Mouse (Mus musculus) lung, postnatal 25 days (tissue): Measurements from ENCODE around the gene Pnpla5.
"Not testable (repeated sequence)": the region's sequence is repeated elsewhere in the genome, so short reads cannot be mapped to it uniquely, and the experiment has no call there.

Experiments used
- DNase-seq: peaks from one replicate; pipeline ENCODE4 v3.0.0; 2022; ENCODE audit warnings: low spot score

Pnpla5 gene

DNA sequence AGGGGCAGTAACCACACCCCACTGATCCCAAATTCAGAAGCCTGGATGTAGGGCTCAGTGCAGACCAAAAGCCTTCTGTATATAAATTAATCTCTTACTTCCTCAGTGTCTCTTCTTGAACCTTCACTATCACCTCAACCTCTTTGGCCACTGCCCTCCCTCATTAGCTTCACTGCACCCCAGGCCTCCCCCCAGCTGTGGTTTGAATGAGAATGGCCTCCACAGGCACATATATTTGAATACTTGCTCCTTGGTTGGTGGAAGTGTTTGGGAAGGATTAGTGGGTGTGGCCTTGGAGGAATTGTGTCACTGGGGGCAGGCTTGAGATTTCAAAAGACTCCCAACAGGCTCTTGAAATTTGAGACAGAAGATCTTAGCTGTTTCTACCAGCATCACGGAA, 6.5 kb downstream of the Pnpla5 start:
- no peak for DNase-seq

GRCm38 (mm10) chr15:84115727-84116126, 7.2 kb downstream of the Pnpla5 start:
- DNase-seq = no peak

DNA sequence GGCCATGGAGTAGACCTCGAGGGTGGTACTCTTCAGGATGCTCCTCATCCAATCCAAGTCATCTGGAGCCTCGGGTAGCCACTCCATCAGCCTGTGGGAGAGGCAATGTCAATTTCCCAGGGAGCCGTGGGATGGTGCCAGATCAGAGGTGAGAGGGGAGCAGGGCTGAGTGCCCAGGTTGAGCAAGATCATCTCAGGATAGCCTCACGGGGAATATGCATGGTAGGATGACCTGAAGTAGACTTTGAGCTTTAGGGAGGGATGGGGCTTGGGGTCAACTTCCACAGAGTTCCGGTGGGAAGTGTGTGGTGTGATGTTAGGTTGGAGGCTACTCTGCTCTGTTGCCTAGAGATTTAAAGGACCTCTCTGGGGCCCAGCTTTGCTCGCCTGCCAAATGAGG, 9.1 kb downstream of the Pnpla5 start:
- no peak for DNase-seq

DNA sequence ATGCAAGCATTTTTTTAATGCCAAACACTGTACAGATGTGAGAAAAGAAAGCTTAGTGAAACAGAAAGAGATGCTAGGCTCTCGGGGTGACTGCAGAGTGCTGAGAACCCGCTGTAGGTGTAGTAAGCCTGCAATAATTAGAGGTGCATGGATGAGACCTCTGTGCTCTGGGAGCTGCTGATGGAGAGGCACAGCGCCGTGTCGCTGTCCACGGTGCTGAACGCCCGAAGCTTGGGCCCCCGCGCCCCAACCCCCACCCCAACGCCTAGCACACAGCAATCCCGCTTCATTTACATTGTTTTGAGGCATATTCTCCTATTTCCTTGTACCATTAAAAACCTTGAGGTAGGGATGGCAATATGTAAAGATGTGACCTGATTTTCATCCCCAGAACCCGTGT, 14.1 kb downstream of the Pnpla5 start:
- no peak for DNase-seq

- no peak for DNase-seq
These were observed 17.0 kb downstream of the Pnpla5 start for GRCm38 (mm10) chr15:84105924-84106500.

- no peak for DNase-seq
These were observed 17.7 kb downstream of the Pnpla5 start, which contains the start of gene Sult4a1 for GRCm38 (mm10) chr15:84105105-84105923. Gene Sult4a1 (minus strand): TSS chr15:84105754.

GRCm38 (mm10) chr15:84104626-84105025, 18.3 kb downstream of the Pnpla5 start:
- no peak for DNase-seq

DNA sequence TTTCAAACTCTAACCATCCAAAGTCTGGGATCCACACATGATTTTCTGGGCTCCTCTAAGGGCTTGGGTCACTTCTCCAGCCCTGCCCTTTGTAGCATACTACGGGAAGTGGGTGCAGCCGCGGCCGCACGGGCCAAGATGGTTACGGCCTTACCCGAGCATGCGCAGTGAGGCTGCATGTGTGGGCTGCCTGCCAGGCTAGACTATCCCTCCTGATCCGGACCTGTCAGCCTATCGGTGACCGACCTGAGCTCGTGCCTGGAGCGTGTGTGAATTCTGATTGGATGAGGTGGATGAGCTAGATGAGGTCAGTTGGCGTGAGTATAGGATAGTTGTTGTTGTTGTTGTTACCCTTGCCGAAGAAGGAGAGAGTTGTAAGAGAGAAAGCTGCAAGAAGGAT, 25.4 kb downstream of the Pnpla5 start:
- not testable (repeated sequence) for DNase-seq

DNA sequence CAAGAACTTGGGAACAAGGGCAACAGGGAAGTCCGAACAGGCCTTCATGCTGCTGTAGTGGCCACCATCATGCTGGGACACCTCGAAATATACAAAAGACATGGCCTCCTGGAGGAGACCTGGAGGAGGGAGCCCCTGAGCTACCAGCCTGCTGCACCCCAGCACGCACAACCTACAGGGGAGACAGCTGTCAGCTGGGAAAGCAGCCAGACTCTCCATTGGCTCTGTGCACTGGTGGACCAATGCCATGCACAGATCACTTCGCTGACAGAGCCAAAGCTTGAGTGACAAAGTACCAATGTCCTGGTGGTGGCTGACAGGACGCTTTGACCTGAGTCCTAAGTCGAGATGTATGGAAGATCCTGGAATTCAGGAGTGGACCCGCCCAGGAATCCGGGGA, 26.9 kb downstream of the Pnpla5 start:
- DNase-seq = no peak

DNA sequence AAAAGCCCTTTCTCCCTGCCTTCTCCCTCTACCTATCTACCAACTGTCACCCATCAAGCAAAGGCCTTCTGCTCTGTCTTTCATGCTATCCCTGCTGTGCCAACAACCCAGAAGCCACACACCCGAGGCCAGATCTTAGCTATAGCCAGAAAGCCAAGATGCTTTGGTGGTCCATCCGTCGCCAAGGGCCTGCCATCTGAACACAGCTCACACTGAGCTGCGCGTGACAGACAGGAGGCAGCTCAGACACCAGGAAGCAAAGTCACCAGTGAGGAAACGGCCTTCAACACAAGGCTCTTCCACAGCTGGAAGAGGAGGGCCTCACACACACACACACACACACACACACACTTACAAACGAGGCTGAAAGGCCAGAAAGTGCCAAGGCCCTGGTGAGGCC, 28.1 kb downstream of the Pnpla5 start:
- no peak for DNase-seq

DNA sequence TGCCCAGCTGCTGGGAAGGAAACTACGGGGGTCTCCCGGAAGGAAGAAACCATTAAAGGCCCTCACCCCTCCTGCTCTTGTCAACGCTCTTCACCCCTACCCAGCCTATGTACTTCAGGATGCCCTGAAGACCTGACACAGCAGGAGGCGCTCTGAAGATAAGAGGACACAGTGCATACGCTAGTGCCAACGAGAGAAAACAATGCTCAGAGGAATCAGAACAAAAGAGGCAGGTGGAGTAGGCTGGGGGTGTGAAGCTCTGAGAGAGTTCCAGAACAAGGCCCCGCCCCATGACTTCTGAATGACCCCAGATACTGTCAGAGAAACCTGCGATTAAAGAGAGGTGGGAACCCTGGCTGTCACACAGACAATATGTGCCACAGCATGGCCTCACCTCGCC, 36.2 kb downstream of the Pnpla5 start:
- DNase-seq = no peak

GRCm38 (mm10) chr15:84086364-84086763, 36.6 kb downstream of the Pnpla5 start:
- no peak for DNase-seq

DNA sequence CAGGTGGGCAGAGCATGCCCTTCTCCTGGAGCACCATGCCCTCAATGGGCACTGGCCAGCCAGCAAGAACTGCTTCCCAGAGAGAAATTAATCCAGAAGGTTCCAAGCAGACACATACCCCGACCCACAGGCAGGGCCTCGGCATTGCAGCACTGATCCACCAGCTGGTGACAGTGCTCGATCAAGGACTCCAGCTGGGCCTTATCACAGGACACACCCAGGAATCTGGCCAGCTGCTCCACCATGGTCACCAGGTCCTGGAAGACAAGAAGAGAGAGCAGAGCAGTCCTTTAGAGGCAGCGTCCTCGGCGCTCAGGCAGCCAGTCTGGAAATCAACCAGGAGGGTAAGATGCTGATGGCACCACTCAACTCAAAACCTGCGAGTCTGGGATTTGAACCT, 42.9 kb downstream of the Pnpla5 start:
- peak; percentile 28 for DNase-seq

DNA sequence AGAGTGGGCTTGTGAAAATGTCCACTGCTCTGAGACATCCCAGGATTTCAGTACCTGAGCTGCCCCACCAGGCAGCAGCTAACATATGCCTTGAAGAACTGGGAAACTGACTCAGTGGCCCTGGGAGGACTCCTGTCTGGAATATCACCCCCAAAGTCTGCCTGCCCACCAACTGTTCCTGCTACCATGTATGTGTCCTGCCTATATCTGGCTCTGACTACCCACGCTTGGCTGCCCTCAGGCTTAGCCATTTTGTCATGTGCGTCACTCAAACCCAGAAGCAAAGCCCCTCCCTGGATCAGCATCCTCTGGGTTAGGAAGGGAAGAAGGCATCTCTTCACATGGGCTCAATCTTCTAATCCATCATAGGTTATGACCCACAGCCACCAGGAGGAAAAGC, 43.5 kb downstream of the Pnpla5 start:
- DNase-seq = no peak

GRCm38 (mm10) chr15:84078667-84079066, 44.3 kb downstream of the Pnpla5 start:
- DNase-seq = no peak

GRCm38 (mm10) chr15:84077151-84077550, 45.8 kb downstream of the Pnpla5 start:
- no peak for DNase-seq

DNA sequence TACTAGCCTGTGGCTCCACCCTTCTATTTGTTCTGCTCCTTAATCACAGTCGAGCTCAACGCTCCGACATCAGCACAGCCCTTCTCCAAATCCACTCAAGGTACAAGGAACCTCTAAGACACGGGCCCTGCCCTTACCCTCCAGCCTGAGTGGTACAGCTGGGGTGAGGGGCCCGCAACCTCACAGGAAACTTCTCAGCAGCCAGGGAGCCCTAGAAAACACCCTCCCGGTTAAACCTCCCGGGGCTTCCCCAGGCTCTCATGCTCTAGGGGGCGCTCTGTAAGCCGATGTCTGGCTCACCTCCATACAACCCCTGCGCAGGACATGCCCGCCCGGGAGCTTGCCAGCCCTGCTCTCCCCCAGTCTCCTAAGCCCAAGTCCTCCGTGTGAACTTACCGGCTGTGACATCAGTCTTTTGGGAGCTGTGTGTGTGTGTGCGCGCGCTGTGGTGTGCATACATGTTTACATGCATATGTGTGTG, 48.2 kb downstream of the Pnpla5 start:
- DNase-seq = no peak

DNA sequence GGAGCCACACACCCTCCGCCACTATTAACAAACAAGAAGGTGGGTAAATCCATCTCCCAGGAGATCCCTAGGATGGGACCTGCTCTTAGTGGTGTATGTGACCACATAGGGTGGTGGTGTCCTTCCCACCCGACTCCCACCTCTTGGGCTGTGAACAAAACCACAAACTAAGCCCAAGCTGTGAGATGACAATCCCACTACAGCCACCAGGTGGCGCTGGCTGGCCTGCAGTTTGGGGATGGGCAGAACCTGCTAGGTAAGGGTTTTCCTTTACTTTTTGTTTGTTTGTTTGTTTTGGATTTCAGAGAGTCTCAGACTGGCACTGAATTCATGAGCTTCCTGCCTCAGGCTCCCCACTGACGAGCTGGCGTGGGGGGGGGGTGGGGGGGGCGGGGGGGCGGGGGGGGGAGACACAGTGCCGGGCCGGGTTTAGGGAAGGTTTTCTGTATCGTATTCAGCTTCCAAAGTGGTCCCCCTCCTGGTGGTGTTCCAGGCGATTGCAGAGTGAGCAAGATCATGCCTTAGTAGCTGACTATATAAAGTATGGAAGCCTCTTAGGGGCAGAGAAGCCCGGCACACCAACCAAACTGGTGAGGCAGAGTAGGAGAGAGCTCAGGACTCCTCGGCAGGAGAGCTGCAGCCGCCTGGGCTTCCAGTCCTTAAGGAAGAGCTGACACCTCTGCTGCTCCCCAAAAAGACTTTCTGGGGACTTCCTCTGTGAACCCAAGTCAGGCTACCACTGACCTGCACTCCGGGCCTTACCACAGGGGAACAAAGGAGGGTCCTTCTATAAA, 48.9 kb downstream of the Pnpla5 start:
- peak; percentile 32 for DNase-seq

- no peak for DNase-seq
These were observed 49.9 kb downstream of the Pnpla5 start for GRCm38 (mm10) chr15:84073058-84073457.

- peak; percentile 21 for DNase-seq
These were observed 50.7 kb downstream of the Pnpla5 start for GRCm38 (mm10) chr15:84072226-84072625.

- DNase-seq = no peak
These were observed 52.8 kb downstream of the Pnpla5 start for GRCm38 (mm10) chr15:84070116-84070676.

- DNase-seq = no peak
These were observed 53.4 kb downstream of the Pnpla5 start for GRCm38 (mm10) chr15:84069455-84070050.
